Mouse (Mus musculus): ENCODE results near the gene Trim69.

GRCm38 (mm10) chr2:122117961-122118958, 42.2 kb upstream of the Trim69 start, which contains the start of gene Spg11:
- TF ChIP-seq CTCF (IDR thresholded peaks at IDR 0.05; ENCODE audit: control insufficient read depth, insufficient read depth, insufficient replicate concordance, low read depth, low read length) (no peak), POLR2A (IDR thresholded peaks at IDR 0.05; ENCODE audit: control insufficient read depth, low read depth, low read length) (peak; percentile 96)

All from testis, adult 2 months (tissue).